Mouse (Mus musculus): ENCODE results near the gene Mdk. TPM values are rescaled to one million over a fixed set of nuclear protein-coding genes. Genes with fewer than 3 reads are reported as not detected.

Mdk gene
- polyA plus RNA-seq, 1 experiment from 2014 or later: 1,097 TPM

- no peak for ATAC-seq (ENCODE audit: insufficient read depth)
- Histone ChIP-seq H3K4me3 (ENCODE audit: low read depth, low read length) (no peak overlapping the region), H3K36me3 (ENCODE audit: insufficient read depth) (peaks cover 73% of the 10 kb centered on the region), H3K27me3 (ENCODE audit: insufficient read depth, low read length) (no peaks in the 10 kb centered on the region), H3K9ac (no peak overlapping the region), H3K9me3 (ENCODE audit: low read depth, low read length) (no peaks in the 10 kb centered on the region), H3K4me1 (ENCODE audit: insufficient read depth) (no peaks in the 10 kb centered on the region), H3K4me2 (no peak overlapping the region), H3K27ac (ENCODE audit: low read depth) (no peak overlapping the region)
- DNase-seq: peak; percentile 2
- no peak for TF ChIP-seq CTCF (IDR thresholded peaks at IDR 0.05; ENCODE audit: low read depth)
- 71% methylated on average over 7 of the region's 7 CpGs for WGBS
Observed at GRCm38 (mm10) chr2:91913328-91914110, 18.6 kb downstream of the Mdk start.

- no peak overlapping the region for H3K4me3 ChIP-seq (ENCODE audit: low read depth, low read length)
- 63% methylated on average over 3 of the region's 3 CpGs for WGBS
- no peak overlapping the region for H3K9ac ChIP-seq
- no peak for DNase-seq
- H3K27me3 ChIP-seq (ENCODE audit: insufficient read depth, low read length): no peaks in the 10 kb centered on the region
- H3K36me3 ChIP-seq (ENCODE audit: insufficient read depth): peaks cover 72% of the 10 kb centered on the region
- no peak overlapping the region for H3K4me2 ChIP-seq
- no peak for TF ChIP-seq CTCF (IDR thresholded peaks at IDR 0.05; ENCODE audit: low read depth)
- H3K4me1 ChIP-seq (ENCODE audit: insufficient read depth): no peaks in the 10 kb centered on the region
- ATAC-seq (ENCODE audit: insufficient read depth): no peak
- no peaks in the 10 kb centered on the region for H3K9me3 ChIP-seq (ENCODE audit: low read depth, low read length)
- no peak overlapping the region for H3K27ac ChIP-seq (ENCODE audit: low read depth)
Observed at GRCm38 (mm10) chr2:91912616-91913015, 19.5 kb downstream of the Mdk start.

GRCm38 (mm10) chr2:91906141-91906540, 26.0 kb downstream of the Mdk start:
- H3K27me3 ChIP-seq (ENCODE audit: insufficient read depth, low read length): no peaks in the 10 kb centered on the region
- peaks cover 38% of the 10 kb centered on the region; the same call in 1 of the 2 replicates for H3K36me3 ChIP-seq (ENCODE audit: insufficient read depth)
- no peak overlapping the region for H3K4me2 ChIP-seq
- H3K4me1 ChIP-seq (ENCODE audit: insufficient read depth): no peaks in the 10 kb centered on the region
- ATAC-seq (ENCODE audit: insufficient read depth) (no peak), DNase-seq (no peak)
- WGBS: 95% methylated on average over 2 of the region's 2 CpGs
- H3K9me3 ChIP-seq (ENCODE audit: low read depth, low read length): no peaks in the 10 kb centered on the region
- TF ChIP-seq CTCF (IDR thresholded peaks at IDR 0.05; ENCODE audit: low read depth): no peak
- no peak overlapping the region for H3K9ac ChIP-seq
- H3K27ac ChIP-seq (ENCODE audit: low read depth): no peak overlapping the region
- no peak overlapping the region for H3K4me3 ChIP-seq (ENCODE audit: low read depth, low read length)

- Histone ChIP-seq H3K9me3 (ENCODE audit: low read depth, low read length) (no peaks in the 10 kb centered on the region), H3K4me3 (ENCODE audit: low read depth, low read length) (no peak overlapping the region), H3K4me2 (no peak overlapping the region), H3K36me3 (ENCODE audit: insufficient read depth) (peaks cover 32% of the 10 kb centered on the region; the same call in 1 of the 2 replicates), H3K27me3 (ENCODE audit: insufficient read depth, low read length) (no peaks in the 10 kb centered on the region), H3K4me1 (ENCODE audit: insufficient read depth) (no peaks in the 10 kb centered on the region), H3K9ac (no peak overlapping the region), H3K27ac (ENCODE audit: low read depth) (no peak overlapping the region)
- DNase-seq (peak; percentile 12), ATAC-seq (ENCODE audit: insufficient read depth) (no peak)
- TF ChIP-seq CTCF (IDR thresholded peaks at IDR 0.05; ENCODE audit: low read depth): no peak
- WGBS: 63% methylated on average over 5 of the region's 5 CpGs
Observed at GRCm38 (mm10) chr2:91904618-91905307, 27.3 kb downstream of the Mdk start.

- 82% methylated on average over 3 of the region's 3 CpGs for WGBS
- H3K4me2 ChIP-seq: no peak overlapping the region
- no peak overlapping the region for H3K4me3 ChIP-seq (ENCODE audit: low read depth, low read length)
- no peaks in the 10 kb centered on the region for H3K9me3 ChIP-seq (ENCODE audit: low read depth, low read length)
- H3K9ac ChIP-seq: no peak overlapping the region
- no peak overlapping the region for H3K27ac ChIP-seq (ENCODE audit: low read depth)
- ATAC-seq (ENCODE audit: insufficient read depth) (no peak), DNase-seq (no peak)
- TF ChIP-seq CTCF (IDR thresholded peaks at IDR 0.05; ENCODE audit: low read depth): no peak
- no peaks in the 10 kb centered on the region for H3K27me3 ChIP-seq (ENCODE audit: insufficient read depth, low read length)
- peaks cover 25% of the 10 kb centered on the region; the same call in 1 of the 2 replicates for H3K36me3 ChIP-seq (ENCODE audit: insufficient read depth)
- H3K4me1 ChIP-seq (ENCODE audit: insufficient read depth): no peaks in the 10 kb centered on the region
Observed at GRCm38 (mm10) chr2:91903171-91903925, 28.7 kb downstream of the Mdk start.

GRCm38 (mm10) chr2:91902336-91902735, 29.8 kb downstream of the Mdk start:
- no peak overlapping the region for H3K4me2 ChIP-seq
- DNase-seq: no peak
- H3K9ac ChIP-seq: no peak overlapping the region
- H3K27ac ChIP-seq (ENCODE audit: low read depth): no peak overlapping the region
- no peaks in the 10 kb centered on the region for H3K27me3 ChIP-seq (ENCODE audit: insufficient read depth, low read length)
- TF ChIP-seq CTCF (IDR thresholded peaks at IDR 0.05; ENCODE audit: low read depth): no peak
- no peaks in the 10 kb centered on the region for H3K4me1 ChIP-seq (ENCODE audit: insufficient read depth)
- peaks cover 20% of the 10 kb centered on the region; the same call in 1 of the 2 replicates for H3K36me3 ChIP-seq (ENCODE audit: insufficient read depth)
- H3K4me3 ChIP-seq (ENCODE audit: low read depth, low read length): no peak overlapping the region
- no peaks in the 10 kb centered on the region for H3K9me3 ChIP-seq (ENCODE audit: low read depth, low read length)
- WGBS: 60% methylated on average over 5 of the region's 5 CpGs
- no peak for ATAC-seq (ENCODE audit: insufficient read depth)

GRCm38 (mm10) chr2:91900431-91900830, 31.7 kb downstream of the Mdk start:
- WGBS: 91% methylated on average over 8 of the region's 8 CpGs
- no peak for TF ChIP-seq CTCF (IDR thresholded peaks at IDR 0.05; ENCODE audit: low read depth)
- Histone ChIP-seq H3K4me3 (ENCODE audit: low read depth, low read length) (no peak overlapping the region), H3K4me2 (no peak overlapping the region), H3K27me3 (ENCODE audit: insufficient read depth, low read length) (no peaks in the 10 kb centered on the region), H3K36me3 (ENCODE audit: insufficient read depth) (peaks cover 24% of the 10 kb centered on the region; the same call in 1 of the 2 replicates), H3K9ac (no peak overlapping the region), H3K4me1 (ENCODE audit: insufficient read depth) (no peaks in the 10 kb centered on the region), H3K27ac (ENCODE audit: low read depth) (no peak overlapping the region), H3K9me3 (ENCODE audit: low read depth, low read length) (no peaks in the 10 kb centered on the region)
- ATAC-seq (ENCODE audit: insufficient read depth): no peak
- DNase-seq: no peak
